Mouse (Mus musculus): ENCODE data around the gene Tubb3. TPM values are rescaled to one million over a fixed set of nuclear protein-coding genes. Genes with fewer than 3 reads are reported as not detected.
A peak's percentile ranks its signal among the peaks of the same experiment; 100 is the strongest.

Gene Tubb3
- polyA plus RNA-seq (2012; rRNA removed), result 3,325 and 3,474 TPM in 2 replicates

DNA sequence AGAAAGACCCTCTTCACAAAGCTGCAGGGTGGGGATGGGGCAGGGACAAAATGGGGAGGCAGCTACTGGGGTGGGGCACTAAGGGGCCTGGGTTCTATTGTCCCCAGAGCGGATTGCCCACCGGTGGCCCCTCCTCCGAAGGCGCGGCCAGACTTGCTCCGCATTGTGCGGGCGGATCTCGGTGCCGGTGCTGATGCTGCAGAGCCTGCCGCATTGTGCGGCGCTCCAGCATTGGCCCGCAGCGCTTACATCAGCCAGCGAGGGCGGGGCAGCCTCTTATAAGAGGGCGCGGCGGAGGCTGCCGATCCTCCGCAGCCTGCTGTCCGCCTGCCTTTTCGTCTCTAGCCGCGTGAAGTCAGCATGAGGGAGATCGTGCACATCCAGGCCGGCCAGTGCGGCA is at the start of gene Tubb3:
TSS of gene Tubb3 (plus strand) at position 179 of the 400 bp plus-strand sequence.
- TF ChIP-seq POLR2A (IDR thresholded peaks at IDR 0.05; ENCODE audit: borderline replicate concordance, extremely low read depth, insufficient read depth, insufficient read length, poor library complexity, severe bottlenecking) (peak; percentile 55; the same call in 1 of the 2 replicates), CTCF (IDR thresholded peaks at IDR 0.05; ENCODE audit: borderline replicate concordance, extremely low read depth, insufficient read depth, insufficient read length) (no peak)
- peak; percentile 99 for DNase-seq (ENCODE audit: low read depth)

DNA sequence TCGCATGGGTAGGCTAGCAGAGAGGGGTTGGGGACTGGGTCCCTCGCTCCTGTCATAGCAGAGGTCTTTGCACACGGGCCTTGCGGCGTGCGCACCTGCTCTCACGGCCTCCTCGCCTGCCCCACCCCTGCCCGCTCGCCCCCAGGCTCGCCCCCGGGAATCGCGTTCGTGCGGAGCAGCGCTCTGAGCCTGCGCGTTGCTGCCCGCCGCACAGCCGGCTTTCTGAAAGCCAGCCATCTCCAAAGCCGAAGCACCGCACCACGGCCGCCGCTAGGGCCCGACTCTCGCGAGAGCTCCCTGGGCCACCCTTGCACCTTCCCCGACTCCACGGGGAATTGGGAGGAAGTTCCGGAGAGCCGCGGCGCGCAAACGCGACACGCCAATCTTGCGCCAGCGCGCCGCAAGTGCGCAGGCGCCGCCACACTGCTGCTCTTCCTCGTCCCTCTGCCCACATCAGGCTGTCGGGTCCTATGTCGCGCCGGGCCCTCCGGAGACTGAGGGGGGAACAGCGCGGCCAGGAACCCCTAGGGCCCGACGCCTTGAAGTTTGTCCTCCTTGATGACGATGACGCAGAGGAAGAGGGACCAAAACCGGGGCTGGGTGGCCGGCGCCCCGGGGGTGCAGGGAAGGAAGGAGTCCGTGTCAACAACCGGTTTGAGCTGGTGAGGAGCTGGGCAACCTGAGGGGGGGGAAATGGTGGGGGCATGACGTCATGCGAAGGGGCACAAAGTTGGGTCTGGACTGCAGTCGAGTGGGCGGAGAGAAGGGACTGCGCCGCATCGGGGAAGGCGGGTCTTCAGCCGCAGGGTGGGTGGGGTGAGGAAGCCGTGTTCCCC is 37.6 kb upstream of the Tubb3 start, which contains the start of gene Tcf25:
TSS of gene Tcf25 (plus strand) at position 351 of the 836 bp plus-strand sequence.
- TF ChIP-seq POLR2A (IDR thresholded peaks at IDR 0.05; ENCODE audit: borderline replicate concordance, extremely low read depth, insufficient read depth, insufficient read length, poor library complexity, severe bottlenecking) (peak; percentile 78; the same call in 1 of the 2 replicates), CTCF (IDR thresholded peaks at IDR 0.05; ENCODE audit: borderline replicate concordance, extremely low read depth, insufficient read depth, insufficient read length) (peak; percentile 61)
- peak; percentile 99 for DNase-seq (ENCODE audit: low read depth)

DNA sequence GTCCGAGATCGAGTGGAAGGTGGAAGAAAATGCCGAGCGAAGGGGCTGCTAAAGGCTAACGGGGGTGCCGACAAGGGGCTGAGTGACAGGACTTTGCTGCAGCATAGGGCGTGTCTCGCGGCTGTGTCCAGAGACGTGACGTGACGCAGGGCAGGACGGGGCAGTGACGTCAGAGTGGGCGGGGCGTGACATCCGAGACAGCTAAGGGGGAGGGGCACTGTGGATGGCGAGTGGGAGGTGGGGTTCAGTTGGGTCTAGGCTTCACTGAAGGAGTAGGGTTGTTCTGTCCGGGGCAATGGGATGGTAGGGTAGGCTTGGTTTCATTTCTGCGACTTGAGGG is 37.0 kb upstream of the Tubb3 start:
- DNase-seq (ENCODE audit: low read depth), result peak; percentile 95
- no peak for TF ChIP-seq POLR2A (IDR thresholded peaks at IDR 0.05; ENCODE audit: borderline replicate concordance, extremely low read depth, insufficient read depth, insufficient read length, poor library complexity, severe bottlenecking)
- TF ChIP-seq CTCF (IDR thresholded peaks at IDR 0.05; ENCODE audit: borderline replicate concordance, extremely low read depth, insufficient read depth, insufficient read length), result no peak

DNA sequence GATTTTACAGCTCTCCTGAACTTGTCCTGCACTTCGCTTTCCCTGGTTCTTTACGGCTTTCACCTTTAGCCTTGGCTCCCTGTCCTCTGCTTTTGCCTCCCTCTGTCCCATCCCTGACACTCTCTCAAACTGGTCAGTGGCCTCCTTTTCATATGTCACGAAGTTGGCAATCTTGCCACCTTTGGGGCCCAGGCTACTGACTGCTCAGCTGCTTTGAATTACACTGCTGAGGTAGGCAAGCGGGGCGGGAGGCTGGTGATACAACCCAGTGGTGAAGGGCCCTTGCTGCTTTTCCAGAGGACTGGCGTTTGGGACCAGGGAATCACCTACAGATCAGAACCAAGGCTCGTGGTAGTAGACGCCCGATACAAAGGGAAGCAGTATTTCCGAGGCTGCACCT is 35.5 kb upstream of the Tubb3 start:
- TF ChIP-seq POLR2A (IDR thresholded peaks at IDR 0.05; ENCODE audit: borderline replicate concordance, extremely low read depth, insufficient read depth, insufficient read length, poor library complexity, severe bottlenecking) (no peak), CTCF (IDR thresholded peaks at IDR 0.05; ENCODE audit: borderline replicate concordance, extremely low read depth, insufficient read depth, insufficient read length) (no peak)
- DNase-seq (ENCODE audit: low read depth), result no peak

DNA sequence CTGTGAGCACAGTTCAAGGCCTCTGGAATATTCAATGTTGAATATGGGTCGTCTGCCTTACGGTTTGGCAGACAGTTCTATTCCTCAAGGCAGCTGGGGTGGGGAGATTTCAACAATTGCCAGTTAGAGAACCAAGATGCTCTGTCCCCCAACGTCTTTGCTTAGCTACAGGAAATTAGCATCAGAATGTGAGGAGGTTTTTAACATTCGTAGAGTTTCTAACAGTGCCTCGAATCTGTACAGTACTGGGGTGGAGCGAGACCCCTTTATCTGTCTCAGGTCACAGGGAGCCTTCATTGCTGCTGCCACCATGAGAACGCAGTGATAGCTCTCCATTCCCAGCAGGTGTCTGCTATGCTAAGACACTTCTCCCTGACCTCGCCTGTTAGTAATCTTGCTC is 35.1 kb upstream of the Tubb3 start:
- no peak for DNase-seq (ENCODE audit: low read depth)
- TF ChIP-seq CTCF (IDR thresholded peaks at IDR 0.05; ENCODE audit: borderline replicate concordance, extremely low read depth, insufficient read depth, insufficient read length) (no peak), POLR2A (IDR thresholded peaks at IDR 0.05; ENCODE audit: borderline replicate concordance, extremely low read depth, insufficient read depth, insufficient read length, poor library complexity, severe bottlenecking) (no peak)

DNA sequence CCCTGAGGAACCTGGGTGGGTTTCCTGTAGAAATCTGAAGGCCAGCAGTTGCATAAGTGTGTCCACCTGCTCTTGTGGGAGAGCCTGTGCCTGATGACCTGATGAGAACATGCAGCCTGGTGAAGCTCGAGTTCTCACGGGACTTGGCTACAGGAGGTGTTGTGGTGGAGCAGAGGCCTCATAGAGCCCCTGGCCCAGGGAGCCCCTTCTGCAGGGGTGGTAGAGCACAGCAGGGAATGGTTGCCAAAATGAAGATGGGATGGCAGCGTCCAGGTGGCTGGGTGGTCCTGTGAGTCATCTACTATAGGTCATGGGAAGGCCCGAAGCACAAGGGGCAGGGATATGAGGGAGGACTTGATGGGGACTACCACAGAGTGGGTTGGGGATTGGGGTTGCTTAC is 29.5 kb upstream of the Tubb3 start:
- no peak for DNase-seq (ENCODE audit: low read depth)
- TF ChIP-seq POLR2A (IDR thresholded peaks at IDR 0.05; ENCODE audit: borderline replicate concordance, extremely low read depth, insufficient read depth, insufficient read length, poor library complexity, severe bottlenecking) (no peak), CTCF (IDR thresholded peaks at IDR 0.05; ENCODE audit: borderline replicate concordance, extremely low read depth, insufficient read depth, insufficient read length) (no peak)

DNA sequence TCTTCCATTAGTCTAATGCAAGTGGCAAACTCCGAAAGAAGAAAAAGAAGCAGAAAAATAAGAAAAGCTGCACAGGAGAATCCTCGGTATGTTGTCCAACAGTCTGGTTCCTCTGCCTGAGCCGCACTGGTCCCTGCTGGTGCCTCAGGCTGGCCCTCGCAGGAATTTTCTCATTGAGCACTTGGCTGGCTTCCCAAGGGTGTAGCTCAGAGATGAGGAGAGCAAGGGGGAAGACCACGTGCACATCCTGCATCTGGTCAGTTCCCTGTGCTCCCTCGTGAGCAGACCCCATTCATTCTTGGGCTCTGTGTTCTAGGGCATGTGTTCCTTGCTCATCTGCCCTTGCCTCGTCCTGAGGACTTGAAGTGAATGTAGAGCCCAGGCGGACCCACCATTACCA is 28.7 kb upstream of the Tubb3 start:
- no peak for DNase-seq (ENCODE audit: low read depth)
- TF ChIP-seq CTCF (IDR thresholded peaks at IDR 0.05; ENCODE audit: borderline replicate concordance, extremely low read depth, insufficient read depth, insufficient read length), result no peak
- TF ChIP-seq POLR2A (IDR thresholded peaks at IDR 0.05; ENCODE audit: borderline replicate concordance, extremely low read depth, insufficient read depth, insufficient read length, poor library complexity, severe bottlenecking), result no peak

DNA sequence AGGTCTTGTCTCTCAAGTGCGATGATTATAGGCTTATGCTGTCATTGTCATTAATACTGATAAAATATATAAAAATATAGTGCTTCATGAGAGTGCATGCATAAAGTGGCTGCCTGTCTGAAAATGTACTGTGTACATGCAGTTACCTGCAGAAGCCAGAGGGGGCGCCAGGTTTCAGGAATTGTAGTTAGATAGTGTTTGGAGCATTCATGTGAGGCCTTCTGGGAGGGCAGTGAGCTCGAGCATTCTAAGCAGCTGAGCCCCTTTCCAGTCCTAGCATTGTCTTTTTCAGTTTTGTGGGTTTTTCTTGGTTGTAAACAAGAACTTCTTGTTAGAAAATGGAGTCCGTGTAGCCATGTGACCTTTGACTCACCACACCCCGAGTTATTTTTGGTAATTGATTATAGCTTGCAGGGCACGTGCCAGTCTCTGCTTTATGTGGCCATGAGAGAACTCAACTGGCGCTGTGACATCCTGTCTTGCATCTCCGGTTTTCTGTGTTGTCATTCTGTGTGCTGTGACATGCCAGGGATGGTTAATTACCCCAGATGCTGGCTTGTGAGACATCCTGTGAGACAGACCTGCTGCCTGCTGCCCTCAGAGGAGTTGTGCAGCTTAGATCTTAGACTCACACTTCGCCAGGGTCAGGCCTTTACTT is 26.2 kb upstream of the Tubb3 start:
- peak; percentile 47 for DNase-seq (ENCODE audit: low read depth)
- TF ChIP-seq CTCF (IDR thresholded peaks at IDR 0.05; ENCODE audit: borderline replicate concordance, extremely low read depth, insufficient read depth, insufficient read length) (peak; percentile 65; the same call in 1 of the 2 replicates), POLR2A (IDR thresholded peaks at IDR 0.05; ENCODE audit: borderline replicate concordance, extremely low read depth, insufficient read depth, insufficient read length, poor library complexity, severe bottlenecking) (no peak)

DNA sequence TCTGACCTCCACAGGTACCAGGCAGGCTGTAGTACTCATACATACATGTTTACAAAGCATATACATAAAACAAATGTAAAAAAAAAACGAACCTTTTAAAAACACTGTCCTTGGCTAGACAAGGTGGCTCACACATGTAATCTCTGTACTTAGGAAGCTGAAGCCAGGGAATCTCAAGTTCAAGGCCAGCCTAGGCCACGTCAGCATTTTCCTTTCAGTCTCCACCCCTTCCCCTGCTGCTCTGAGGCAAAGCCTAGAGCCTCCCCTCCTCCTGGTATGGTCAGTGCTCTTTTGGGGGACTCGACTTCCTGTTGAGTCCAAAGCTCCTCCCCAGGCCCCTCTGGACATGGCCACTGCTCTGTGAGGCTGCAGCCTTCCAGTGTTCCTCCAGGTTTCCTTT is 24.2 kb upstream of the Tubb3 start:
- no peak for DNase-seq (ENCODE audit: low read depth)
- TF ChIP-seq POLR2A (IDR thresholded peaks at IDR 0.05; ENCODE audit: borderline replicate concordance, extremely low read depth, insufficient read depth, insufficient read length, poor library complexity, severe bottlenecking) (no peak), CTCF (IDR thresholded peaks at IDR 0.05; ENCODE audit: borderline replicate concordance, extremely low read depth, insufficient read depth, insufficient read length) (no peak)

DNA sequence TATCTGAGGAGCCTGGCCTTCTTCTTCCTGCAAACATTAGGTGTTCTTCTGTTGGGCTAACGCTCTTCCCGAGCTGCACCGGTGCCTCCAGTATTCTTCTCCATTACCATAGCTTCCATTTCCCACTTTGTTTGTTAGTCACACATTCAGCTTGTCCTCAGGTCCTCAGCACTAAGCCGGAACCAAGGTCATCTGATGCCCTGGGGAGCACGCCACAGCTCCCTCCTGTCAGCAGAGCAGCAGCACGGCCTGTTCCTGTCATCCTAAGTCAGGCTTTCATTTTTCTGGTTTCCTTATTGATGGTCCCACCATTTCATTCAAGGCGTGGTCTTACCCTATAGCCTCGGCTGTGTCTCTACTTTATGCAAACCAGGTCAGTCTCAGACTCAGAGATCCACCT is 23.4 kb upstream of the Tubb3 start:
- DNase-seq (ENCODE audit: low read depth), result no peak
- TF ChIP-seq POLR2A (IDR thresholded peaks at IDR 0.05; ENCODE audit: borderline replicate concordance, extremely low read depth, insufficient read depth, insufficient read length, poor library complexity, severe bottlenecking) (no peak), CTCF (IDR thresholded peaks at IDR 0.05; ENCODE audit: borderline replicate concordance, extremely low read depth, insufficient read depth, insufficient read length) (no peak)

DNA sequence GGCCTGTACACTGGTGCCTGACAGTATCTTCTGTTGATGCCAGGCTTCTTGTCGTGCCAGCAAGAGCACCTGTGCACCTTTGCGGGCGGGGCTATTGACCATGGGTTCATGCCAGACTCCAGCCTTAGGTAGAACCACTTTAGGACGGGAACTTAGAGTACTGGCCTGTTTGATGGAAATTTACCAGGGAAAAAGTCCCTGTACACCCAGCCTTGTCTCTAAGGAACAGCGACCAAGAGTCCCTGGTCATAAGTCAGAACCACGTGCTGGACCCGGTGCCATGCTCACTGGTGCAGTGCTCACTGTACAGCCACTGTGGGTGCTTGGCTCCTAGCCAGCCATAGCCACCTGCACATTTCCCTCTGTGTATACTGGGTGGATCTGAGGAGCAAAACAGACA is 22.2 kb upstream of the Tubb3 start:
- no peak for DNase-seq (ENCODE audit: low read depth)
- TF ChIP-seq CTCF (IDR thresholded peaks at IDR 0.05; ENCODE audit: borderline replicate concordance, extremely low read depth, insufficient read depth, insufficient read length), result no peak

DNA sequence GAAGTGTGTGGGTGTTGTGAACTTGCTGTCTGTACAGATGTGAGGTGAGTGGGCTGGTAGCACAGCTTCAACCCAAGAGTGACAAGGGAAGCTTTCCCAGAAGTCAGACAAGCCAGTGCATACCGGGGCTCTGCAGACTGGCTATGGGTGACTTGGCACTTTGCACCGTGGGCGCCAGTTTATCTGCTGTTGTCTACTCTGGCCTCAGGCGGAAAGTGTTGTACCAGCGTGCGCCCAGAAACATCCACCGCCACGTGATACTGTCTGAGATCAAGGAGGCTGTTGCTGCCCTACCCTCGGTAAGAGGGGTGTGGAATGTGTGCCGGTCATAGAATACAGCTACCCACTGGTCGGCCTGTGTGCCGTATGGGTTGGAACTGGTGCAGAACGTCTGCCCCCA is 12.9 kb upstream of the Tubb3 start:
- TF ChIP-seq POLR2A (IDR thresholded peaks at IDR 0.05; ENCODE audit: borderline replicate concordance, extremely low read depth, insufficient read depth, insufficient read length, poor library complexity, severe bottlenecking) (no peak), CTCF (IDR thresholded peaks at IDR 0.05; ENCODE audit: borderline replicate concordance, extremely low read depth, insufficient read depth, insufficient read length) (no peak)
- DNase-seq (ENCODE audit: low read depth), result no peak
